Mouse (Mus musculus): ENCODE results near the gene Ovgp1.
A peak's percentile ranks its signal among the peaks of the same experiment; 100 is the strongest.
"Not testable (repeated sequence)": the region's sequence is repeated elsewhere in the genome, so short reads cannot be mapped to it uniquely, and the experiment has no call there.

Ovgp1 gene

DNA sequence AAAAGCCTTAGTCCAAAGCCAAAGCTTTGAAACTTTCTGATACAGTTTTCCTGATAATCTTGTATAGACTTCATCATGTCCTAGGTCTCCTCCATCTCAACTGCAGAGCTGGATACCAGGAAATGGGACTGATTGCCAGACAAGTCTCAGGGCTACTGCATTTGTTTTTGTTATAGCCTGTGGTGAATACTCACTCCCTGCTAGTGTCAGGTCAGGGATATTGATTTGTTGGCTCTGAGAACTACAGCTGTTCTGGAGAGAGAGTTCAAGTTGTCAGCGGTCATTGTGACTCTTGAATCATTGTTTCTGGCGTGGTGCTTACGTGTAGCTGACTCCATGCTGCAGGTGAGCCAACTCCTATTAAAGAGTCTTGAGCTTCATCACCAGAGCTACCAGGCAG lies at the start of gene Ovgp1:
Gene Ovgp1 (plus strand): TSS at position 301 of the 400 bp plus-strand sequence.
- DNase-seq, result no peak

DNA sequence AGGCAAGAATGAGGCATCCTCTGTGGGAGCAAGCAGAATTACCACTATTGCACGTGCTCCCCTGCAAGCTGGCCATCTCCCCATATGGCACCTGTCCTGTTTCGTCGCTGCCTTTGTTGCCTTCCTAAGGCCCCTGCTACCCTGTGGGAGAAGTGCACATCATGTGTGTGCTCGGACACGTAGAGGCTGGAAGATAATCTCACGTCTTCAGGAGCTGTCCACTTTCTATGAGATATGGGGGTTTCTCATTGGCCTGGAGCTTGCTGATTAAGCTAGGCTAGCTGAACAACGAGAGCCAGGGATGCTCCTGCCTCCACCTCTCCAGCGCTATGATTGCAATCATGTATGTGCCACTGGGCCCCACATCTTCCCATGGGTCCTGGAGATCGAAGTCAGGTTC lies 48.9 kb upstream of the Ovgp1 start:
- no peak for DNase-seq

DNA sequence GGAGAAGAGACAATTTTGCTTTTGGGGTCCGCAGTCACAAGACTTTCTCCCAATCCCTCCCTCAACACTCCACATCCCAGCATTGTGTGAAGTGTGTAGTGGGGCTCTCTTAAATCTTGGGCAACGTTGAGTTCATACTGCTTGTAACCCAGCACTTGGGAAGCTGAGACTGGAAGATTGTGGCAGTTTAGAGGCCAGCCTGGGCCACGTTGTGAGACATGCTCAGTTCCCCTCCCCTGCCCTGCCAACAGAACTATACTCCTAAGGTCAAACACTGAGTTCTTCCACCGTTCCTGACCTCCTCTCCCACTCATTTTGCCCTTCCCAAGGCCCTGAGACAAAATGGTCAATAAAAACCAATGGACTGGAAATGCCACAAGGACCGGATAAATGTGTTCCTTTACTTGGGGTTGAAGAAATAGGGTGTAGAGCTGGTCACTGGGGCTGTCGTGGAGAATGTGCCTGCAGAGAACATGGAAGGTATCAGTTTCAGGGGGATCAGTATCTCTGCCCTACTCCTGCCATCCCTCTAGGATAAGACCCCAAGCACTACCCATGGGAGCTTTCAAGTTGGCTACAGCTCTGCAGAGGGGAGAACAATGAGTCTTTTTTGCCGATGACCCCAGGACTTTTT lies 45.8 kb upstream of the Ovgp1 start:
- DNase-seq, result no peak

DNA sequence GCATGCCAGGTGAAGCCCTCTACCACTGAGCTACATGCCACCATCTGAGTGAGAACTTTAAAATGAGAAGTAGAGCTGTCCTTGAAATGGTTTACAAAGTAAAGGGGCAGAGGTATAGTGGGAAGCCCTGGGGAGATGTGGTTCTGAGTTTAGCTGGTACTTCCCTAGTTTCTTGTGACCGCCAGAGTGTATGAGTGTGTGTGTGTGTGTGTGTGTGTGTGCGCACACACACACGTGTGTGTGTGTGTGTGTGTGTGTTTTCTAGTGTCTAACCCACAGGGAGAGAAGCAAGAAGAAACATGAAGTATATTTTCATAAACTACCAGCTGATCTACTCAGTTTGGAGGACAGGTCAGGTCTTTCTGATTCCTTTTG lies 45.3 kb upstream of the Ovgp1 start:
- DNase-seq, result no peak

DNA sequence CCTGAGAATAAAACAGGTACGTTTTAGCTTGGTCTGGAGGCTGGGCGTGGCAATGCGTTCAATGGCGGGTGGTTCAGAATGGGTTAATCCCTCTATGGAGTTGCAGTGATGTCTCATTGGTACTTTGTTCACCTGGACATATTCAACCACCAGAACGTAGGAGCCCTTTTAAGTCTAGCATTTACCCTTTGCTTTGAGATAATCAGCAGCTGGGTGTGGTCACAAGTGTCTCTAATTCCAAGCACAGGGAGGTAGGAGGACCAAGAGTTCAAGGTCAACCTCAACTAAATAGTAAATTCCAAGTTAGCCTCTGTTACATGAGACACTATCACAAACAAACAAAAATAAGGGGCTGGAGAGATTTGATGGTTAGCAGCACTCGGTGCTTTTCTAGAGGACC lies 44.7 kb upstream of the Ovgp1 start:
- DNase-seq, result no peak

DNA sequence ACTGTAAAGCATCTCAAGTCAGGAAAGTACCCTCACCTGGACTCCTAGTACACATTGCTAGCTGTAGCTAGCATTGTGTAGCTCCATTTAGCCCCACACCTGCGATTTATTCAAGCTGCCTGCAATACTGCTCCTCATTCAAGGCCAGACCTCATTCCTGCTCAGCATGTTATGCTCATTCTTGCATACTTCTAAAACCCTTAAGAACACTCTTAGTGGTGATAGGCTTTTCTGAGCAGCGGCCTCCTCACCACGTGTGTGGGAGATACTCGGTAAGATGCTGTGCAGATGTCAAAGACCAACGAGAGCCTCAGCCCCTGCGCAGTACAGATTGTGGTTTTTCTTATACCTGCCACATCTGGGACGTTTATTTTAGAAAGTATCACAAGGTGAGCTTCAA lies 43.7 kb upstream of the Ovgp1 start:
- DNase-seq, result no peak

DNA sequence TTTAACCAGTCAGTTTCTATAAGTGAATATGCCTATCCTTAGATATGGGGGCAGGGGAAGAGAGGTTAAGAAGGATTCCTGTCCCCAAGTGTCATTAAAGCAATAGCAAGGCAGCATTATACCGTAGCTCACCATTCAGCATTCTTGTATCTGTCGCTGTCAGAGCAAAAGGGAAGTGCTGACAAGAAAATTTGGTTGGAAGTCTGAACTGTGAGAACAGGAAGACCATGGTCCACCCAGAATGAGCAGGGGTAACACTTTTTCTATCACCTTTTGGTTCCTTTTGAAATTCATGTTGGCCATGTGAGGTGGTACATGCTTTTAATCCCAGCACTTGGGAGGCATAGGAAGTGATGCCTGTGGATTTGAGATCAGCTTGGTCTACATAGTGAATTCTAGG lies 42.4 kb upstream of the Ovgp1 start:
- no peak for DNase-seq

DNA sequence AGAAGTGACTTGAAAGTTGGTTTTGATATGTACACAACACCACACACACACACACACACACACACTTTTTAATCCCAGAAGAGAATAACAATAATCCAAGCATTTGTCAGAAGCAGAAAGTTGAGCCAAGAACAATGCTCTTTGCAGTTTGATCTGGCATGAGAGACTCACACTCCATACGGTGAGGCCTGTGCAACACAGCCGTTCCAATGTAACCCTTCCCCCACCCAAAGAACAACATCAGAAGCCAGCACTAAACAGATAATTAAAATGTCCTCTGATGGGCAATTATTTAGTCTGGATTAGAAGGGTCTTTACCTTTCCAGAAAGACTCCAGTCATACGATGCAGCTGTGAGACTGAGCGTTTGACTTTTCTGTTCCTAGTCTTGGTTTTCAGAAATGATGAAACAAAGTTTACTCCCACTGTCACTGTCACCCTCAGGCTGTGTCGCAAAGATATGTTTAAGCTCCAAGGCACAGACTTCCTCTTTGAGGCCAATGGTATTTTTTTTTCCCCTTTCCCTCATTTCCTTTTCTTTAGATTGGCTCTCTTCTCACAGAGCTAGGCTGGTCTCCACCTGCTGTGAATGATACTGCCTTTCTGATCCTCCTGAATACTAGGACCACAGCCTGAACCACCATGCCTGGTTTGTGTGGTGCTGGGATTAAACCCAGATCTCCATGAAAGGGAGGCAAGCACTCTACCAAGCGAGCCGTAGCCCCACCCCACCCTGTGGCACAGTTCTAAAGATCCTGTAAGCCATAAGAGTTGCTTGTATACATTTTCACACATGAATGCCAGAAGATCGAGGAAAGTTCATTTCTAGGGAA lies 41.1 kb upstream of the Ovgp1 start, which contains the start of gene I830077J02Rik:
Gene I830077J02Rik (minus strand): TSS at position 425 of the 832 bp plus-strand sequence.
- no peak for DNase-seq

DNA sequence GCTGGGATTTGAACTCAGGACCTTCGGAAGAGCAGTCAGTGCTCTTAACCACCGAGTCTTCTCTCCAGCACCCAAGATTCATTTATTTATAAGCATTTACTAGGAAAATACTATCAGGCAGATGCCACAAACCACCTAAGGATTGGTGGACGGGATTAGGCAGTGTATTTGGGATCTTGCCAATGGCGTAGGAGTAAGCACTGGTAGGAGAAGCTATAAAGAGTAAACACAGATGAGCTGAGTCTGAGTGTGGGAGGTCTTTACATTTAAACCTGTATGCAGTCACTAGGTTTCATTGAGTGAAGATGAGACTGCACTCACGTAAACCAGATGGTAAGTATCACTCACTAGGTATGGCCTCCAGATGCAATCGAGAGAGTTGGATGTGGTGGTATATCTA lies 39.6 kb upstream of the Ovgp1 start:
- no peak for DNase-seq

DNA sequence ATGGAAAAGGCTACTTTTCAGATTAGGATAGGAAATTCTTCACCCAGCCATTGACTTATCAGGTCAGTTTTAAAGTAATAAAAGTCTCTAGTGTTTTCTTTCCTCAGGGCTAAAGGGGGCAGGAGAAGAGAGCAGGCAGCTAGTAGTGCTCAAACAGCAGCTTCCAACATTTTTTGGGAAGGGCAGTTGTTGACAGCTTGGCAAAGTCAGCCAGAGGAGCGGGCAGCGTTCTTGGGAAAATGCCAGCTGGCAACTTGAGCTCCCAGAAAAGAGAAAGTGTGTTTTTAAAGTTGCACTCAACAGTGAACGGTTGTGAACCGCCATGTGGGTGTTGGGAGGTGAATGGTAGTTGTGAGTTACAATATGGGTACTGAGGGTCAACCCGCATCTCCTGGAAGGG lies 38.5 kb upstream of the Ovgp1 start:
- no peak for DNase-seq

DNA sequence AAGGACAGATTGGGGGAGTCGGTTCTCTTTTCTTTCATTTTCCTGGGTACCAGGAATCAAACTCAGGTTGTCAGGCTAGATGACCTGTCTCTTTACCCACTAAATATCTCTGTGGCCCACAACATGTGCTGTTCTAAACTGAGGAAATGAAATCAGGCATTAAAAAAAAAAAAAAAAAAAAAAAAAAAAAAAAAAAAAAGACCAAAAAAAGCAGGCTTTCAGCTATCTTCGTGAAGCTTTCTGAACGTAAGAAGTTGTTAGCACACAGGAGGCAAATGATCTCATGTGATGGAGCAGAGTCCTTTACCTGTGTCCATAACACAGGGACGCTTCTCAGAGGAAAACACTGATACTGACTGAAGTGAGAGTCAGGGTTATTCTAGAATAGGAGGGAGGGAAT lies 37.4 kb upstream of the Ovgp1 start:
- no peak for DNase-seq

DNA sequence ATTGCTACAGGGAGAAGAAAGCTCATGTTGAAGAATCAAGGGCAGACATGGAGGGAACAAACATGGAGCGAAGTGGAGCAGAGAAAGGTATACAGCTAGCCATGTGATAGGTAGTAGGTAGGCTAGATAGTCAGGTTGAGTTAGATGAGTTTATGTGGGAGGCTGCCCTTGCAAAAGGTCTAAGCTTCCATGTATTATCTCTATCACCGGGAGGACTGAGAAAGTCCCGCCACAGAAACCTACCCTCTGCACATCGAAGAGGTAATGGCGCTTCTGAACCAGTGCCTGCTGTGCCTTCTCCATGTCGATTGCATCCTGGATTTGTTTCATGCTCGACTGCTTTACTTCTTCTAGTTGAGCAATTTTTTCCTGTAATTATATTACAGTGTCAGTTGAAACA lies 22.2 kb upstream of the Ovgp1 start:
- no peak for DNase-seq

DNA sequence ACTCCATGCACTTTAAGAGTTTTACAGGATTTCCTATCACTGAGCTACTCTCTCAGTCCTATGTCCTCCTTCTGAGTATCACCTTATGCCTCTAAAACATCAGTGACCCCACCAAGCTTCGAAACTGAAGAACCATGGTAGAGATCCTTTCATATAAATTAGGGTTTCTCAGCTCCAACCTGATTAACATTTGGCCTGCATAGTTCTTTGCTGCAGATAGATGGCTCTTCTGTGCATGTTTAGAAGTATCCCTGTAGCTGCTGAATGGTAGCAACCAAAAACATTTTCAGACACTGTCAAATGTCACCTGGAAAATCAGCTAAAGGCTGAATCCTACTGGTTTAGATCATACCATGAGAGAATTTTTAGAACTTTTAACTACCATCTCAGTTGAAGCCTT lies 16.3 kb upstream of the Ovgp1 start:
- DNase-seq, result no peak

DNA sequence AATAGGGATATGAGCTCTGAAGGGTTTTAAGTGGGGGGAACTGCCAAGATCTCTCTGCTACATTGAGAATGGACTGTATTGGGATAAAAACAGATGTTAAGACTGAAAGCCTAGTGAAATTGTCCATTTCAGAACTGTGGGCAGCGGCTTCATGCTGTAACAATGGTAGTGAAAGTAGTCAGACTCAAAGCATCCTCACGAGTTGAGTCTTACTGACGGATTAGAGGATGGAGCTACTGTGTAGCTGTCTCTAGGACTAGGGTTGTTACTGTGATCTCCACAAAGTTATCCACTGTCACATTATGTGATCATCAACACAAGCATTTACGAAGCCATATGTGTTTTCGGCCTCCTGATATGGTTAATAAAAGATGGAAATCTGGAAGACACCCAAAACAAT lies 15.3 kb upstream of the Ovgp1 start:
- no peak for DNase-seq

DNA sequence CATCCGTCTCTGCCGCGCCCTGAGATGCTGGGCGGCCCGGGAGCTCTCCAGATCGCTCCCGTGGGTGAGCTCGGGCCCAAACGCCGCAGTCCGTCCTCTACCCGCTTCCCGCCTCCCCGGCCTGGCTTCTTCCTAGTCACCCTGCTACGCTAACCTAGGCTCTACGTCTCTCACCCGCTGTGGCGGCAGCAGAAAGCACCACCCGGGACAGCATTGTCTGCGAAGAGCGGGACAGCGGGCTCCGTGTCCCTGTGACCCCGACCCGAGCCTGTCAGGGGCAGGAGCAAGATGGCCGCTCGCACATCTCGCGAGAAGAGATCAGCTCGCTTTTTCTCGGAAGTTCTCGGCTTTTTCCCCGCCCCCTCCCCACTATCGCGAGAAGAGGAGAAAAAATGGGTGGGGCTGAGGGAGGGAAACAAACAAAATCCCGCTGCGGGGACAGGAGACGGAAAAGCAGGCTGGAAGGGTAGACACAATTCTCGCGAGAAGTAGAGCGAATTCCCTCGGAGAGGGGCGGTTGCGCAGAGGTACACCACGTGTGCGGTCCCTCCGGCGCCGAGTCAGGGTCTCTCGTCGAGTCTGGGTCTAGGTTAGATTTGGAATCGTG lies 14.4 kb upstream of the Ovgp1 start, which contains the start of gene Wdr77:
Gene Wdr77 (plus strand): TSS at position 396 of the 607 bp plus-strand sequence.
- peak; percentile 100 for DNase-seq

DNA sequence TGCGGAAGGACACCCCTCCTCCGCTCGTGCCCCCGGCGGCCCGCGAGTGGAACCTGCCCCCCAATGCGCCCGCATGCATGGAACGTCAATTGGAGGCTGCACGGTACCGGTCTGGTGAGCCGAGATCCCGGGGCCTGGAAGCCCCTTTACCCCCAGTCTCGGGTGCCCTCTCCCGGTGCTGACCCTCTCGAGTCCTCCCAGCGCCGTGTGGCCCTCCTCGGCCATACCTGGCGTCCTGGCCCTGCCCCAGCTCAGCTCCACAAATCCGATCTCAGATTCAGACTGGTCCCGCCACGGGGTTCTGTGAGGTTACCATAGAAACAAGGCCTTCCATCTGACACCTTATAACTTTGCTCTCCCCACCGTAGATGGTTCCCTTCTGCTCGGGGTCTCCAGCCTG lies 13.9 kb upstream of the Ovgp1 start:
- DNase-seq, result no peak

DNA sequence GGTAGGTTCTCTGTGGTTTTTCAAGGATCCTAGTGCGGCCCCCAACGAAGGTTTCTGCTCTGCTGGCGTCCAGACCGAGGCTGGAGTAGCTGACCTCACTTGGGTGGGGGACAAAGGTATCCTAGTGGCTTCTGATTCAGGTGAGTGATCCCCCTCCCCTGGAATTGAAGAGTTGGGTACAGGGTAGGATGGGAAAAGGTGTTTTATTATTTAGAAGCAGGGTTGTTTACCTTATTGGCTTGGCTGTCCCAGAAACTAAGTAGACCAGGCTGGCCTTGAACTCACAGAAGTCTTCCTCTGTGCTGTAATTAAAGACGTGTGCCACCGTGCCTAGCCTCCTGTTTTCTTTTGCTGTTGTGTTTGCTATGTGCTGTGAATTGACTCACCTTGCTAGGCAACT lies 13.5 kb upstream of the Ovgp1 start, which contains the start of gene Atp5f1:
Gene Atp5f1 (minus strand): TSS at position 101 of the 400 bp plus-strand sequence.
- no peak for DNase-seq

DNA sequence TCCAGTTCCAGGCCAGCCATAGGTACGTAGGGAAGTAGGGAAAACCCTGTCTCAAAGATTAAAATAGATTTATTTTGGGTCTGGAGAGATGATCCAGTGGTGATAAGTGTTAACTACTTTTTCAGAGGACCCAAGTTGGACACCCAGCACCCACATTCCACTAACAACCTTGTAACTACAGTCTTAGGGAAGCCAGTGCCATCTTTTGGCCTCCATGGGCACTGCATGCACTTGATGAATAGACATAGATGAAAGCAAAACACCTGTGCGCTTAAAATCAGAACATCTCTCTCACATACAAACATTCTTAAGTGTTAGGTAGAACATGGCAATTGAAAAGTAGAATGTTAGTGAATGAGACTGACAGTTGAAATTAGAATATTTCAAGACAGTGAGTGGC lies 12.8 kb upstream of the Ovgp1 start:
- DNase-seq, result peak; percentile 13

DNA sequence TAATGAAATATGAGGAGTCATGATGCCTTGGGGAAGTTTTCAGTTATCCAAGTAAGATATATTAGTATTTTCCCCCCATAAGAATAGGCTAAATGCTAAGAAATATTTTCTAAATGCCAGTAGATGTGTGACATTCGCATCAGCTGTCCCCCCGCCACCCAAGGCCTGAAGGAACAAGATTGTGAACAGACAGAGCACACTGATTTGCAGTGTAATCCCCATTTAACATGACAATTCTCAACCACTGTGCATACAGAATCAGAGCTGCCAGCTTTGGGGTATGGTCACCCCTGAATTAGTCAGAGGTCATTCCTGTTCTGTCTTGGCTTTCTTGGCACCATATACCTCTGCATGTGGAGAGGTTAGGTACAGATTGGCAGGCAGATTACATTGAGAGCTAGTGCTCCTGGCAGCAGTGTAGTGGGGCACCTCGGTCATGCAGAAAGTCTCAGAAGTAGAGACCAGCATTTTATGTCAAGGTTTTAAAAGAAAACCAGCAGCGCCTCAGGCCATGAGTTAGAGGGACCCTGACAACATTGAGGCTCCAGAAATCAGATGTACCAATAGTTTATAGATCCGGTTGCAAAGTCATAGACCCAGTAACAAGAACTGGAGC lies 1.6 kb upstream of the Ovgp1 start:
- no peak for DNase-seq

DNA sequence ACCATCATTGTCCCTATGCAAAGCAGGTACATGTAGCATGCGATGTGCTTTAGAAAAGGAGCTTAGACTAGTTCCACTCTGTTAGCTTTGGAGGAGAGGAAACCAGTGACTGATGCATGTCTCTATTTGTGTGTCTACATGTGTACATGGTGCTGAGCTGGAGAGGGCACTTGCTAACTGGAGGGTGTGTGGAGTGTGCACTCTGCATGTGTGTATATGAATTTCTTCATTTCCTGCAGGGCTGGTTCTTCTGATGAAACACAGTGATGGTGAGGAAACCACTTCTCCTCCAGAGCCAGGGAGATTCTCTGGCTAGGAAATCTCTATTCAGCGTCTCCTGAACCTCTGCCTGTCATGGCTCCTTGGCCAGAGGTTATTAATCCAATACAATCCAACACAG lies 663 bp downstream of the Ovgp1 start:
- DNase-seq, result no peak

DNA sequence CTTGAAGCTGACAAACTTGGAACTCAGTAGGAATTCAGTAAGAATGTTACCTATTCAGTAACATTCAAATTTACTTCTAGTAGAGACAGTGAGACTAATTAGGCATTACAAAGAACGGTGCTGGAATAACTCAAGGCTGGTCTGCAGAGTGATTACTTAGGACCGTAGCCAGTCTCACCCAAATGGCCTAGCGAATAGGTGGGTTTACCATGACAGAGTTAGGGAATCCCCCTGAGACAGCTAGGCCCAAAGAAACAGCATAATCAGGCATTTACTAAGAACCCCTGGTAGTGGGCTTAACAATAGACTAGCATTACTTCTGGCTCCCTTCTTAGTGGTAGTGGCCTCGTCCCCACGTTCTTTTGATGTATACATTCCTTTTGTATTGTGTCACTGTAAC lies 16.1 kb downstream of the Ovgp1 start:
- not testable (repeated sequence) for DNase-seq

DNA sequence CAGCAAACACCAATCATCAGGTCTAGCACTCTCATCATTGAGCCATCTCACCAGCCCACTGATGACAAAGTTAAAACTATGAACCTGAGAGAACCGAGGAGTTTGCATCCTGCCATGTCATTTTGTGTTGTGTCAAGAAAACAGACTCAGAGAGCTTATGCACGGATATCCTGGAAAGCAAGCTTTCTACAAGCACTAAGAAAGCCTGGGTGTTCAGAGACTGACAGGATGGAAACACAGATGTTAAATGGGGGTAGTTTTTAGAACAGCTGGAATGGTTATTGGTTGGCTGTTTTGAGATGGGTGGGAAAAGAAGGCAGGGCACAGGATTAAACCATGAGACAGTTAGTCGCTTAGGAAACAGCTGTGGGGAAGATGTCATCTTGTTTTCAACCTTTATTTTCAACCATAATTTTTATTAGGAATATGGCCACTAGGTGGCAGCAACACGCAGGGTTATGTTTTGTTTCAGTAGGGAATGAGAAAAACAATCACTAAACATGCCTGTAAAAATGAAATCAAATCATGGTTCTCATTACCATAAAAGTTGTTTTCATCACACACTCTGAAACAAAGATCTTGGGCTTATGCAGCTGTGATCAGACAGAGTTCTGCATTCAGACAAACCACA lies 18.3 kb downstream of the Ovgp1 start:
- DNase-seq, result peak; percentile 74

DNA sequence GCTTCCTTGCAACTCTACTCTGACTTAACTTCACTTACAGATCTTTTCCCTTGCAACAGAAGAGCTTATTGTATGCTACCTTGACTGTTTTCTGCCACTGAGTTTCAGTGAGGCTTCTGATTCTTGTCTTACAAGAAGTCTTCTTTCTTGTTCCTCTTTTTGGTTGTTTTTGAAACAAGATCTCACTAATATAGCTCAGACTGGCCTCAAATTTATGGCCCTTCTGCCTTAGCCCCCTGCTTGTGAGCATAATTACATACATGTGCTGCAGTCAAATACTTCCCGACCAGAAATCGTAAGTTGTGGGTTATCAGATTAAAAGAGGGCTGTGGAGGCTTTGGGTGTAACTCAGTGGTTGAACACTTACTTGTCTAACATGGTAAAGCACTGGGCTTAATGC lies 21.2 kb downstream of the Ovgp1 start:
- DNase-seq, result no peak
